Mouse (Mus musculus) A20 (cell line): ENCODE measurements at regions not wholly inside any gene's neighbourhood (a gene's known extent, or its start where the extent isn't known, plus 50 kb on each side); places are given as distances from the start of the nearest gene placed in this dataset.

Source experiments
- DNase-seq: peaks from one replicate; pipeline ENCODE4 v3.0.0-alpha.2; 2011; ENCODE audit warnings: low read depth, low spot score

GRCm38 (mm10) chr3:121864734-121865445 lies 49.8 kb upstream of the Abcd3 start:
- no peak for DNase-seq
